Mouse (Mus musculus) stomach, embryonic 16.5 days (tissue): ENCODE results near the gene Il24. TPM values are rescaled to one million over a fixed set of nuclear protein-coding genes. Genes with fewer than 3 reads are reported as not detected.
A peak's percentile ranks its signal among the peaks of the same experiment; 100 is the strongest.

Source experiments
- ATAC-seq: fragments of 200-750 bp; cut with Nextera tagmentation; 2 replicates; pipeline ENCODE4 v1.8.0; 2017; ENCODE audit warnings: moderate number of reproducible peaks, moderate TSS enrichment; ENCODE audit not compliant: insufficient read depth, low FRiP score
- H3K27ac ChIP-seq: fragments of 300-500 bp; sonication (generic); 2 replicates; pipeline ENCODE4 v1.5.1; 2014; ENCODE audit warnings: low read length
- H3K27me3 ChIP-seq: fragments of 300-500 bp; sonication (generic); 2 replicates; pipeline ENCODE4 v1.6.1; 2014; ENCODE audit warnings: low read length, control low read depth, mixed read lengths; ENCODE audit not compliant: control insufficient read depth, insufficient read depth
- H3K36me3 ChIP-seq: fragments of 300-500 bp; sonication (generic); 2 replicates; pipeline ENCODE4 v1.6.1; 2014; ENCODE audit warnings: low read length; ENCODE audit not compliant: control insufficient read depth, insufficient read depth
- H3K4me1 ChIP-seq: fragments of 300-500 bp; sonication (generic); 2 replicates; pipeline ENCODE4 v1.6.1; 2014; ENCODE audit warnings: low read length, control low read depth, mixed read lengths; ENCODE audit not compliant: control insufficient read depth, insufficient read depth
- H3K4me2 ChIP-seq: fragments of 300-500 bp; sonication (generic); 2 replicates; pipeline ENCODE4 v1.6.1; 2014; ENCODE audit warnings: low read depth, low read length, mixed read lengths
- H3K4me3 ChIP-seq: fragments of 300-500 bp; sonication (generic); replicated peaks from 2 replicates; pipeline ENCODE4 v1.5.1; 2014; ENCODE audit warnings: mild to moderate bottlenecking, low read length
- H3K9ac ChIP-seq: fragments of 300-500 bp; sonication (generic); 2 replicates; pipeline ENCODE4 v1.6.1; 2014; ENCODE audit warnings: low read length
- H3K9me3 ChIP-seq: fragments of 300-500 bp; sonication (generic); replicated peaks from 2 replicates; pipeline ENCODE4 v1.6.1; 2016; ENCODE audit warnings: low read length, control low read depth; ENCODE audit not compliant: control insufficient read depth
- WGBS: fragments of 180-500 bp; shearing (Covaris S2); extraction: QIAGEN DNeasy Blood & Tissue Kit; methylation state at CpG from one replicate; pipeline ENCODE4 v1.1.7; 2014; 5-methylcytosine and 5-hydroxymethylcytosine counted together
- polyA plus RNA-seq: library from polyadenylated mRNA; unstranded; fragments of >200 nt; fragmentation: Nextera tagmentation; extraction: Ambion mirVana; gene quantifications from 2 replicates; pipeline ENCODE4 v1.2.1, GENCODE M21; 2015

Gene Il24
- polyA plus RNA-seq, 1 experiment from 2014 or later, result not detected

- Histone ChIP-seq H3K9me3 (no peaks in the 10 kb centered on the region), H3K27me3 (peaks cover 5% of the 10 kb centered on the region; the same call in 1 of the 2 replicates), H3K9ac (no peak overlapping the region), H3K4me3 (no peak overlapping the region), H3K4me2 (no peak overlapping the region), H3K27ac (no peak overlapping the region), H3K36me3 (no peaks in the 10 kb centered on the region), H3K4me1 (no peaks in the 10 kb centered on the region)
- no peak for ATAC-seq
- WGBS, result 77% methylated on average over 4 of the region's 4 CpGs
Measured at GRCm38 (mm10) chr1:130883146-130883545, 4.1 kb downstream of the Il24 start.

GRCm38 (mm10) chr1:130879927-130880326, 7.3 kb downstream of the Il24 start:
- WGBS, result 86% methylated on average over 7 of the region's 7 CpGs
- Histone ChIP-seq H3K4me1 (no peaks in the 10 kb centered on the region), H3K9me3 (no peaks in the 10 kb centered on the region), H3K36me3 (no peaks in the 10 kb centered on the region), H3K27me3 (peaks cover 11% of the 10 kb centered on the region; the same call in 1 of the 2 replicates), H3K27ac (no peak overlapping the region), H3K4me2 (no peak overlapping the region), H3K4me3 (no peak overlapping the region), H3K9ac (no peak overlapping the region)
- no peak for ATAC-seq

GRCm38 (mm10) chr1:130877889-130878614, 9.2 kb downstream of the Il24 start:
- Histone ChIP-seq H3K9me3 (no peaks in the 10 kb centered on the region), H3K4me1 (no peaks in the 10 kb centered on the region), H3K27ac (no peak overlapping the region), H3K9ac (peak overlapping the region; percentile 47; the same call in 1 of the 2 replicates), H3K36me3 (no peaks in the 10 kb centered on the region), H3K27me3 (peaks cover 11% of the 10 kb centered on the region; the same call in 1 of the 2 replicates), H3K4me2 (peak overlapping the region; percentile 74), H3K4me3 (peak overlapping the region; percentile 44)
- WGBS, result 3% methylated on average over 43 of the region's 43 CpGs
- ATAC-seq, result no peak

DNA sequence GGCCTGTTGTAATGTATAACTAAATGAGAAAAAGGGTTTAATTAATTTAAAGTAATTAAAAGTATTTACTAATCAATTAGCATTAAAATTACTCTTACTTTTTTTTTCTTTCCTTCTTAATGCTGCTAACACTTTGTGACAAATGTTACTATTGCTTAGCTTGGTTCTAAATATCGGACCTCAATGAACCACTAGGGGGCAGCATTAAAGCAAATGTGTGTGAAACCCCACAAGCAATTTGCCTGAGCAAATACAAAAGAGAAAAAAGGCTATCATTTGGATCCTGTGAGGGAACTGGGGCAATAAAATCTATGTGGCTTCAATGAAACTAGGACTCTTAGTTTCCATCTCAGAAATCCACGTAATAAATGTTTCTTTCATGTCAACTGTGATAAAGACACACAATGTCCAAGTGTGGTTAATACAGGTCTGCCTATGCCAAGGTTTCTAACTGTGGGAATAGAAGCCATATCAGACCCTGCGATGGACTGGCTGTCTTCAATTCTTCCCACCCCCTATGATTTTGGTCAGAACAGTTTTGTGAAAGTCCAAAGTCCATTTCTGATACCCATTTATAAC, 10.2 kb downstream of the Il24 start:
- no peaks in the 10 kb centered on the region for H3K36me3 ChIP-seq
- no peaks in the 10 kb centered on the region for H3K9me3 ChIP-seq
- H3K27ac ChIP-seq, result no peak overlapping the region
- WGBS, result 18% methylated on average over 3 of the region's 3 CpGs
- ATAC-seq, result no peak
- H3K9ac ChIP-seq, result no peak overlapping the region
- H3K4me2 ChIP-seq, result no peak overlapping the region
- H3K4me1 ChIP-seq, result no peaks in the 10 kb centered on the region
- no peak overlapping the region for H3K4me3 ChIP-seq
- H3K27me3 ChIP-seq, result peaks cover 11% of the 10 kb centered on the region; the same call in 1 of the 2 replicates

- no peak overlapping the region for H3K4me2 ChIP-seq
- no peaks in the 10 kb centered on the region for H3K36me3 ChIP-seq
- H3K9ac ChIP-seq, result no peak overlapping the region
- H3K4me3 ChIP-seq, result no peak overlapping the region
- ATAC-seq, result no peak
- peaks cover 11% of the 10 kb centered on the region; the same call in 1 of the 2 replicates for H3K27me3 ChIP-seq
- H3K4me1 ChIP-seq, result no peaks in the 10 kb centered on the region
- no peak overlapping the region for H3K27ac ChIP-seq
- 71% methylated on average over 3 of the region's 3 CpGs for WGBS
- no peaks in the 10 kb centered on the region for H3K9me3 ChIP-seq
Measured at GRCm38 (mm10) chr1:130875910-130876309, 11.3 kb downstream of the Il24 start.

DNA sequence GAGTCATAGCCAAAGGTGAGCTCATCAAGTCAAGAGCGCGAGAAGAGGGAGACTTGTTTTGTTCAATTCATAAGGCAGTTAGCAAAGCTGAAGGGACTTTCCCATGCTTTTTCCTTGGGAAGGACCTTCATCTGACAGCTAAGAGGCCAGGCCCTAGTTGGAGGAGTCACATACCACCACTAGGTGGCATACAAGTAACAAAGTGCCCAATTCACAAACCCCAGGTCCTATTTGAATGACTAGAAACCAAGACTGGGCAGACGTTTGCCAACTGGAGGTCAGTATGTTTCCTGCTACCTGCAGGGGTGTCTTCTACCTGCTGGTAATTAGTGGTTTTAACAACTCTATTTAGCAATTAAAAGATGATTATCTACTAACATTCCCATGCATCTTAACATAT, 12.1 kb downstream of the Il24 start:
- no peak overlapping the region for H3K4me3 ChIP-seq
- WGBS, result 32% methylated on average over 3 of the region's 3 CpGs
- no peak overlapping the region for H3K4me2 ChIP-seq
- H3K27ac ChIP-seq, result no peak overlapping the region
- no peaks in the 10 kb centered on the region for H3K36me3 ChIP-seq
- no peaks in the 10 kb centered on the region for H3K9me3 ChIP-seq
- H3K27me3 ChIP-seq, result peaks cover 11% of the 10 kb centered on the region; the same call in 1 of the 2 replicates
- no peaks in the 10 kb centered on the region for H3K4me1 ChIP-seq
- ATAC-seq, result no peak
- H3K9ac ChIP-seq, result no peak overlapping the region

DNA sequence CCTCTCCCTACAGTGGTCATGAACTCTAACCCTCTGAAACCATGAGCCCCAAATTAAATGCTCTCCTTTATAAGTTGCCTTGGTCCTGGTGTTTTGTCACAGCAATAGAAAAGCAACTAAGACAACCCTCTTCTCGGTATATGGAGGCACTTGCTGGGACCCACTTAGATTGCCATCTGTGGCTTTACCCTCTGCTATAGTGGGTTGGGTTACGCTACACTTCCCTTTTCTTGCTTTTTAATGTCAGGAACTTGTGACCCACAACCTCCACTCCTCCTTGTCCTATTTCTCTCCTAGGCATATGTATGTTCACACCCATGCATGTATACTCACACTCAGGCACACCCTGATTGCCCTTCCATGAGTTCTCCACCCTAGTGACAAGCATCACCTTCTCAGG, 14.3 kb downstream of the Il24 start:
- no peaks in the 10 kb centered on the region for H3K9me3 ChIP-seq
- no peak overlapping the region for H3K4me2 ChIP-seq
- no peak for ATAC-seq

GRCm38 (mm10) chr1:130865541-130866221, 21.6 kb downstream of the Il24 start, which contains the start of gene Fcmr:
Gene Fcmr, plus strand, starts transcription at chr1:130865669.
- H3K4me3 ChIP-seq, result no peak within 1 kb of the TSS
- no peak within 1 kb of the TSS for H3K27ac ChIP-seq
- no peak within 1 kb of the TSS for H3K9ac ChIP-seq
- no peaks in the 10 kb centered on the region for H3K27me3 ChIP-seq
- WGBS, result 78% methylated on average over 7 of the region's 7 CpGs
- no peaks in the 10 kb centered on the region for H3K9me3 ChIP-seq
- ATAC-seq, result no peak
- H3K4me1 ChIP-seq, result no peaks in the 10 kb centered on the region
- no peak within 1 kb of the TSS for H3K4me2 ChIP-seq
- H3K36me3 ChIP-seq, result no peaks in the 10 kb centered on the region

More for the DNA sequence above, 14.3 kb downstream of the Il24 start:
- H3K4me1 ChIP-seq, result no peaks in the 10 kb centered on the region
- H3K27ac ChIP-seq, result no peak overlapping the region
- WGBS, result 79% methylated on average over 2 of the region's 2 CpGs
- H3K27me3 ChIP-seq, result 0 out of 2 replicates have a peak, but pooled peaks cover 6% of the 10 kb centered on the region
- no peak overlapping the region for H3K4me3 ChIP-seq
- H3K9ac ChIP-seq, result no peak overlapping the region
- H3K36me3 ChIP-seq, result no peaks in the 10 kb centered on the region

DNA sequence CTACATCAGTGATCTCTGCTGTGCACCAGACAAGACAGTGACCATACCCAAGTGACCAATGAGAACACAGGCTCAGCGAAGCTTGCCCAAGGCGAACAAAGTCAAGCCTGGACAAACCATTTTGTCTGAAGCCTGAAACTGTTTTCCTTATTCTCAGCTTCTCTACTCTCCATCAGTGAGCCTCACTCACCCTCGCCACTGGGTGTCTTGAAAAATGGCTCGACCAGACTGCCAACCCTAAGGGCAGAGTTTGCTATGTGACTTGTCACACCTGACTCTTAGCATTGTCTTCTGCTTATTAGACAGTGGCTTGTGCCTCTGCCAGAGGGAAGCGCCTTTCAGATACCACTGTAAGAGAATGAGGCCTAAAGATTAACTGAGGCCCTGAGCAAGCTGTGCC, 22.5 kb downstream of the Il24 start:
- Histone ChIP-seq H3K27ac (no peak overlapping the region), H3K27me3 (no peaks in the 10 kb centered on the region), H3K9me3 (no peaks in the 10 kb centered on the region), H3K4me1 (no peaks in the 10 kb centered on the region), H3K4me2 (no peak overlapping the region), H3K9ac (no peak overlapping the region), H3K36me3 (no peaks in the 10 kb centered on the region), H3K4me3 (no peak overlapping the region)
- no peak for ATAC-seq
- 89% methylated on average over 5 of the region's 5 CpGs for WGBS
